Mouse (Mus musculus): ENCODE data around the gene Crygn. TPM values are rescaled to one million over a fixed set of nuclear protein-coding genes. Genes with fewer than 3 reads are reported as not detected.
"Not testable (repeated sequence)": the region's sequence is repeated elsewhere in the genome, so short reads cannot be mapped to it uniquely, and the experiment has no call there.

Crygn gene
- polyA plus RNA-seq, 2 experiments, result 1.2 TPM; not detected in 1

DNA sequence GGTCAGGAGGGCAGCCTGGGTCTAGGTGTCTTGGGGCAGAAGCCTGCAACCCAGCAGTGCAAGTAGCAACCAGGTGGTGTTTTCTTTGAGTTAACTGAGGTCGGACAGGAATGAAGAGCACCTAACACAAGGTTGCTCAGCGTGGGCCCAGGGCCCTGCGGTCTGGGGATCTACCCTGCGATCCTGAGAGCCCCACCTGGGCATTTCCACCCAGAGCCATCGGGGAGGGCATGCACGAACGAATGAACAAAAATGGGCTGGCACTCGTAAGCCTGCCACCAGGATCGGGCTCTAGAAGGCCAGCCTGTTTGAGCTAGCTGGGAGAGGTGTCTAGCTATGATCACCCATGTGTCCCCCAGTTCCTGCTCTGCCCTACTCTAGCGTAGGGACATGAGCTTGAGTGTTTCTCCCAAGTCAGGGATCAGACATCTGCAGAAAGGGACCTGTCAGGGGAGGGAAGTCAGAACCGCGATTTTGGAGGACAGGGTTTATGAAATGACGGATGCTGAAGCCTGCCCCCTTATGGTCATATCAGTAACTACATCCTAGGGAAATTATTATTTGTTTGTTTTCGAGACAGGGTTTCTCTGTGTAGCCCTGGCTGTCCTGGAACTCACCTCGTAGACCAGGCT lies 22.2 kb upstream of the Crygn start:
- Histone ChIP-seq H3K9me3 (ENCODE audit: control insufficient read depth, low read length) (no peaks in the 10 kb centered on the region), H3K27me3 (ENCODE audit: control insufficient read depth, insufficient read depth, low read length) (peaks cover 3% of the 10 kb centered on the region; the same call in 1 of the 2 replicates), H3K4me3 (ENCODE audit: insufficient read depth in 1 of 2, low read depth in 2 of 2, low read length in 2 of 2) (no peak overlapping the region), H3K4me2 (ENCODE audit: low read depth) (no peak overlapping the region), H3K36me3 (replicated peaks; ENCODE audit: control insufficient read depth, insufficient read depth, low read depth) (no peaks in the 10 kb centered on the region), H3K9ac (replicated peaks) (no peak overlapping the region), H3K27ac (no peak overlapping the region), H3K4me1 (replicated peaks; ENCODE audit: control insufficient read depth in 2 of 2, insufficient read depth in 2 of 2, low read length in 1 of 2) (no peaks in the 10 kb centered on the region)
- DNase-seq (ENCODE audit: low read depth in 3 of 3, low spot score in 3 of 3) (no peak), ATAC-seq (ENCODE audit: insufficient read depth) (no peak)
- TF ChIP-seq EP300 (IDR thresholded peaks at IDR 0.05; ENCODE audit: low read depth) (no peak), CTCF (IDR thresholded peaks at IDR 0.05; ENCODE audit: low read depth) (peak; percentile 80)
- WGBS (ENCODE audit: insufficient replicate concordance), result 35% methylated on average over 15 of the region's 15 CpGs

GRCm38 (mm10) chr5:24779321-24779720 lies 21.5 kb upstream of the Crygn start:
- H3K36me3 ChIP-seq (replicated peaks; ENCODE audit: control insufficient read depth, insufficient read depth, low read depth), result no peaks in the 10 kb centered on the region
- no peak overlapping the region for H3K4me2 ChIP-seq (ENCODE audit: low read depth)
- H3K9ac ChIP-seq (replicated peaks), result no peak overlapping the region
- no peaks in the 10 kb centered on the region for H3K9me3 ChIP-seq (ENCODE audit: control insufficient read depth, low read length)
- no peak for DNase-seq (ENCODE audit: low read depth in 3 of 3, low spot score in 3 of 3)
- TF ChIP-seq CTCF (IDR thresholded peaks at IDR 0.05; ENCODE audit: low read depth) (no peak), EP300 (IDR thresholded peaks at IDR 0.05; ENCODE audit: low read depth) (no peak)
- peaks cover 3% of the 10 kb centered on the region; the same call in 1 of the 2 replicates for H3K27me3 ChIP-seq (ENCODE audit: control insufficient read depth, insufficient read depth, low read length)
- H3K4me1 ChIP-seq (replicated peaks; ENCODE audit: control insufficient read depth in 2 of 2, insufficient read depth in 2 of 2, low read length in 1 of 2), result no peaks in the 10 kb centered on the region
- H3K27ac ChIP-seq, result no peak overlapping the region
- ATAC-seq (ENCODE audit: insufficient read depth), result no peak
- H3K4me3 ChIP-seq (ENCODE audit: insufficient read depth in 1 of 2, low read depth in 2 of 2, low read length in 2 of 2), result no peak overlapping the region

DNA sequence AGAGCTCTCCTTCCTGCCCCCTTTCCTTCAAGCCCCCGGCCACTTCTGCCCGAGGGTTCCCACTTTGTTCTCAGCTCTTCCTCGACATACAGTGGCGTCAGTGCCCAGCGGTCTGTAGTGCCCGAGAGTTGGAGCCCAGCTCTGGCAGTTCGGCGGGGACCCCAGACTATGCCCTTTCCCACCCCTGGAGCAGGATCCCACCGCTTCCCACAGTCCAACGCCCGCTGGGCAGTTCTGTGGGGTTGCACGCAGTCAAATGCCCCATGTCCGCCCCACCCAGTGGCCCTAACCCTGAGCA lies 21.0 kb upstream of the Crygn start:
- DNase-seq (ENCODE audit: low read depth in 3 of 3, low spot score in 3 of 3) (no peak), ATAC-seq (ENCODE audit: insufficient read depth) (no peak)
- Histone ChIP-seq H3K27me3 (ENCODE audit: control insufficient read depth, insufficient read depth, low read length) (peaks cover 3% of the 10 kb centered on the region; the same call in 1 of the 2 replicates), H3K4me1 (replicated peaks; ENCODE audit: control insufficient read depth in 2 of 2, insufficient read depth in 2 of 2, low read length in 1 of 2) (no peaks in the 10 kb centered on the region), H3K9me3 (ENCODE audit: control insufficient read depth, low read length) (no peaks in the 10 kb centered on the region), H3K27ac (no peak overlapping the region), H3K9ac (replicated peaks) (no peak overlapping the region), H3K36me3 (replicated peaks; ENCODE audit: control insufficient read depth, insufficient read depth, low read depth) (no peaks in the 10 kb centered on the region), H3K4me2 (ENCODE audit: low read depth) (no peak overlapping the region), H3K4me3 (ENCODE audit: insufficient read depth in 1 of 2, low read depth in 2 of 2, low read length in 2 of 2) (no peak overlapping the region)
- 39% methylated on average over 13 of the region's 13 CpGs for WGBS (ENCODE audit: insufficient replicate concordance)
- TF ChIP-seq EP300 (IDR thresholded peaks at IDR 0.05; ENCODE audit: low read depth), result no peak
- TF ChIP-seq CTCF (IDR thresholded peaks at IDR 0.05; ENCODE audit: low read depth), result no peak

DNA sequence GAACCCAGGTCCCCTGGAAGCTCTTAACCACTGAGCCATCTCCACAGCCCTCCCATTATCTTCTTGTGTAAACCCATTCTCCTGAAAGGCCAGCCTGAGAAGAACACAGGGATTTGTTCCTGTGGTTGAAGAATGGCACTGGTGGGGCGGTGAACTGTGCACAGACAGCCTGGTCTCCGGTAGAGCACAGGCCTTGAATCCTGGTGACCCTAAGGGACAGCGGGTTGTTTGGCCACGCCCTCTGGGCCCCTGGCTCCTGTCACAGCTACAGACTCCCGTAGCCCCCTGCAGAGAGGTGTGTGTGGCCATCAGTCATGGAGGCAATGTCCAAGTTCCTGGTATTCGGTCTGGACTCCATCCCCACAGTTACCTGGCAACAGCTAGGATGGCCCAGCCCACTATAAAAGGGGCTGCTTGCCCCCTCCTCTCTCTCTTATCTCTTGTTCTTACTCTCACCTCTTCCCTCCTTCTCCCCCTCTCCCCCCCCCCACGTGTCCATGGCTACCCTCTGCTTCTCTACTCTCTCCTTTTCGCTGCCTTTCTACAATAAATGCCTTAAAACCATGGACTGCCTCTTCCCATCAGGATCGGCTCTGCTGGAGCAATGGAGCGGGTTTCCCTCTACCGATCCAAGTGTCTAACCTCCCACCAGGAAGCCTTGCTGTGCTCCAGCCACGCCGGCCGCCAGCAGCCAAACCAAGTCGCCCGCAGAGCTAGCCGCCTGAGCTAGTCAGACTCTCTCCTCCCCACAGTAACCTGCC lies 20.5 kb upstream of the Crygn start:
- no peaks in the 10 kb centered on the region for H3K4me1 ChIP-seq (replicated peaks; ENCODE audit: control insufficient read depth in 2 of 2, insufficient read depth in 2 of 2, low read length in 1 of 2)
- 39% methylated on average over 17 of the region's 17 CpGs for WGBS (ENCODE audit: insufficient replicate concordance)
- no peak for TF ChIP-seq EP300 (IDR thresholded peaks at IDR 0.05; ENCODE audit: low read depth)
- TF ChIP-seq CTCF (IDR thresholded peaks at IDR 0.05; ENCODE audit: low read depth), result no peak
- H3K27ac ChIP-seq, result no peak overlapping the region
- no peak overlapping the region for H3K4me3 ChIP-seq (ENCODE audit: insufficient read depth in 1 of 2, low read depth in 2 of 2, low read length in 2 of 2)
- ATAC-seq (ENCODE audit: insufficient read depth) (no peak), DNase-seq (ENCODE audit: low read depth in 3 of 3, low spot score in 3 of 3) (no peak)
- peaks cover 3% of the 10 kb centered on the region; the same call in 1 of the 2 replicates for H3K27me3 ChIP-seq (ENCODE audit: control insufficient read depth, insufficient read depth, low read length)
- no peak overlapping the region for H3K4me2 ChIP-seq (ENCODE audit: low read depth)
- no peaks in the 10 kb centered on the region for H3K36me3 ChIP-seq (replicated peaks; ENCODE audit: control insufficient read depth, insufficient read depth, low read depth)
- H3K9ac ChIP-seq (replicated peaks), result no peak overlapping the region
- no peaks in the 10 kb centered on the region for H3K9me3 ChIP-seq (ENCODE audit: control insufficient read depth, low read length)

GRCm38 (mm10) chr5:24776681-24777080 lies 18.9 kb upstream of the Crygn start:
- Histone ChIP-seq H3K9ac (replicated peaks) (no peak overlapping the region), H3K9me3 (ENCODE audit: control insufficient read depth, low read length) (no peaks in the 10 kb centered on the region), H3K4me2 (ENCODE audit: low read depth) (no peak overlapping the region), H3K27ac (no peak overlapping the region), H3K27me3 (ENCODE audit: control insufficient read depth, insufficient read depth, low read length) (peaks cover 3% of the 10 kb centered on the region; the same call in 1 of the 2 replicates), H3K36me3 (replicated peaks; ENCODE audit: control insufficient read depth, insufficient read depth, low read depth) (no peaks in the 10 kb centered on the region), H3K4me1 (replicated peaks; ENCODE audit: control insufficient read depth in 2 of 2, insufficient read depth in 2 of 2, low read length in 1 of 2) (no peaks in the 10 kb centered on the region), H3K4me3 (ENCODE audit: insufficient read depth in 1 of 2, low read depth in 2 of 2, low read length in 2 of 2) (no peak overlapping the region)
- no peak for ATAC-seq (ENCODE audit: insufficient read depth)
- 53% methylated on average over 4 of the region's 4 CpGs for WGBS (ENCODE audit: insufficient replicate concordance)
- TF ChIP-seq CTCF (IDR thresholded peaks at IDR 0.05; ENCODE audit: low read depth) (peak; percentile 45), EP300 (IDR thresholded peaks at IDR 0.05; ENCODE audit: low read depth) (no peak)
- DNase-seq (ENCODE audit: low read depth in 3 of 3, low spot score in 3 of 3), result no peak

- H3K36me3 ChIP-seq (replicated peaks; ENCODE audit: control insufficient read depth, insufficient read depth, low read depth); ATAC-seq (ENCODE audit: insufficient read depth); H3K27me3 ChIP-seq (ENCODE audit: control insufficient read depth, insufficient read depth, low read length); H3K4me1 ChIP-seq (replicated peaks; ENCODE audit: control insufficient read depth in 2 of 2, insufficient read depth in 2 of 2, low read length in 1 of 2); H3K4me2 ChIP-seq (ENCODE audit: low read depth); DNase-seq (ENCODE audit: low read depth in 3 of 3, low spot score in 3 of 3); H3K9me3 ChIP-seq (ENCODE audit: control insufficient read depth, low read length); H3K9ac ChIP-seq (replicated peaks); H3K4me3 ChIP-seq (ENCODE audit: insufficient read depth in 1 of 2, low read depth in 2 of 2, low read length in 2 of 2); H3K27ac ChIP-seq: not testable (repeated sequence)
- 76% methylated on average over 16 of the region's 16 CpGs for WGBS (ENCODE audit: insufficient replicate concordance)
Observed at GRCm38 (mm10) chr5:24774549-24774948, 16.7 kb upstream of the Crygn start.

All from liver, embryonic 14.5 days (tissue).